Mouse (Mus musculus): ENCODE data around the gene Rnf41. TPM values are rescaled to one million over a fixed set of nuclear protein-coding genes. Genes with fewer than 3 reads are reported as not detected.

Rnf41 gene
- total RNA-seq, 4 experiments from 2014 or later, result 39.1 to 55.4 (median 50.8) TPM

GRCm38 (mm10) chr10:128388941-128389340, 22.5 kb upstream of the Rnf41 start:
- DNase-seq, result no peak

- peak; percentile 85 for DNase-seq
These were observed 21.9 kb upstream of the Rnf41 start for GRCm38 (mm10) chr10:128389570-128389969.

GRCm38 (mm10) chr10:128390366-128390765, 21.1 kb upstream of the Rnf41 start:
- peak; percentile 66 for DNase-seq

- DNase-seq, result no peak
These were observed 19.6 kb upstream of the Rnf41 start for GRCm38 (mm10) chr10:128391850-128392249.

GRCm38 (mm10) chr10:128396017-128396673, 15.3 kb upstream of the Rnf41 start:
- no peak for DNase-seq

GRCm38 (mm10) chr10:128396716-128397264, 14.7 kb upstream of the Rnf41 start:
- DNase-seq, result no peak

GRCm38 (mm10) chr10:128397466-128397865, 14.0 kb upstream of the Rnf41 start:
- no peak for DNase-seq

GRCm38 (mm10) chr10:128400338-128400737, 11.1 kb upstream of the Rnf41 start:
- no peak for DNase-seq

- no peak for DNase-seq
These were observed 10.4 kb upstream of the Rnf41 start, which contains the start of gene Slc39a5 for GRCm38 (mm10) chr10:128401056-128401455. Slc39a5 (minus strand) TSS chr10:128401229.

- no peak for DNase-seq
These were observed 9.8 kb upstream of the Rnf41 start for GRCm38 (mm10) chr10:128401638-128402037.

- DNase-seq, result no peak
These were observed 7.5 kb upstream of the Rnf41 start for GRCm38 (mm10) chr10:128403931-128404330.

- no peak for DNase-seq
These were observed 2.6 kb upstream of the Rnf41 start for GRCm38 (mm10) chr10:128408591-128409535.

GRCm38 (mm10) chr10:128409692-128410559, 1.5 kb upstream of the Rnf41 start:
- peak; percentile 97 for DNase-seq

- no peak for DNase-seq
These were observed 954 bp upstream of the Rnf41 start for GRCm38 (mm10) chr10:128410560-128410845.

- peak; percentile 53 for DNase-seq
These were observed 561 bp downstream of the Rnf41 start for GRCm38 (mm10) chr10:128412055-128412381.

GRCm38 (mm10) chr10:128412558-128412957, 1.1 kb downstream of the Rnf41 start:
- no peak for DNase-seq

GRCm38 (mm10) chr10:128413076-128413475, 1.6 kb downstream of the Rnf41 start:
- DNase-seq, result no peak

- DNase-seq, result no peak
These were observed 3.4 kb downstream of the Rnf41 start for GRCm38 (mm10) chr10:128414848-128415247.

- no peak for DNase-seq
These were observed 11.0 kb downstream of the Rnf41 start for GRCm38 (mm10) chr10:128422426-128422825.

GRCm38 (mm10) chr10:128424604-128425003, 13.1 kb downstream of the Rnf41 start:
- no peak for DNase-seq

GRCm38 (mm10) chr10:128425260-128425659, 13.8 kb downstream of the Rnf41 start:
- DNase-seq, result no peak

- DNase-seq, result no peak
These were observed 17.6 kb downstream of the Rnf41 start for GRCm38 (mm10) chr10:128429052-128429451.

- no peak for DNase-seq
These were observed 18.0 kb downstream of the Rnf41 start for GRCm38 (mm10) chr10:128429454-128429853.

Measured in adrenal gland, adult 8-10 months (tissue).